10 mouse cellular contexts compared by ENCODE assay signal in the genomic region with DNA sequence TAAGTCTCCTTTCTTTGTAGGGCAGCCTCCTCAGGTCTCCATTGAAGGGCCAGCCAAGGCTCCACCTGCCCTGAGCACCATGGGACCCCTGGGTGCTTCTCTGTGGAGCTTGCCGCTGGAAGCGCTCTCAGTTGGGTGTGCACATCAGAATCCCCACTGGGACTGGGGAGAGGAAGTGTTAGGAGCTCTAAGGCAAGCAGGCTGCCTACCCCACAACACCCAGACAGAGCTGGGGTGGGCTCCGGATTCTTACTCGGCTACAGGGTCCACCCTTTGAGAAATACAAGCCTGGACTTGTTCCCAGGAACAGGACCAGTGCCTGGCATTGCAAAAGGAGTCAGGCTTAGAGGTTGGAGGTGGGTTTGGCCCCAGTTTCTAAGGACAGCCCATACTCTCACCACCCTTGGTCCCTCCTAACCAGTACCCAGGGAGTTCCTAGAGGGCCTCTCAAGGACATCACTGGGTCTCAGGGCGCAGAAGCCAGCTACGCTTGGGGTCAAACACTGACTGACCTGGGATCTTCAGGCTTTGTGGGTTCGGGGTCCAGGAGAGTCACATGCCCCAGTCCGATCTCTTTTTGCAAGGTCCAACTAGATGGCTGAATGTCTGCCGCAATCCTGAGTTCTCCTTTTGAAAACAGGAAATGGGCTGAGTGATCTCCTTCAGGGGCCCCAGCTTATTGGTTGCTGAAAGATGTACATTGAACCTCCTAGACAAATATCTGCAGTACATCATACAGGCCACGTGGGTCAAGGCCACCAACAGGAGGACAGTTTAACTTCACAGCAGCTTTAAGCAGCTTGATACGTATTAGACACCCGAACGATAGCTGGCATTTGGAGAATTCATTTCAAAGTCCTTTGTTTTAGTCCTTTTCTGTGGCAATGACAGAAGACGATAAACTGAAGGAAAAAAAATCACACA. TPM values are rescaled to one million over a fixed set of nuclear protein-coding genes. Genes with fewer than 3 reads are reported as not detected.
A peak's percentile ranks its signal among the peaks of the same experiment; 100 is the strongest.
DNase-seq lines count a peak whose midpoint lies in the region; ATAC-seq and TF ChIP-seq lines count a peak whose summit lies in the region.
"Had no signal": no experiment of that assay in that cellular context is flagged by ENCODE, and none has a peak within 500 bp of the region (broad histone marks: within the 10 kb centered on the region; RNA-seq: fewer than 3 reads in every experiment).

A gene (minus strand): TSS at position 655 of the 924 bp plus-strand sequence.

- H3K4me2 ChIP-seq in heart, embryonic 11.5 days, result no peak within 1 kb of the TSS
- H3K4me2 ChIP-seq in midbrain, postnatal 0 days (ENCODE audit: low read depth, low read length, poor library complexity, severe bottlenecking), result no peak within 1 kb of the TSS
- H3K4me2 ChIP-seq: embryonic facial prominence, embryonic 12.5 days; midbrain, embryonic 12.5 days had no signal

- H3K4me3 ChIP-seq in heart, embryonic 11.5 days (ENCODE audit: low read depth, low read length), result no peak within 1 kb of the TSS
- H3K4me3 ChIP-seq in thymus, adult 2 months (ENCODE audit: control insufficient read depth, insufficient read depth, low read length), result peak within 1 kb of the TSS; percentile 92
- no peak within 1 kb of the TSS for H3K4me3 ChIP-seq in midbrain, postnatal 0 days (ENCODE audit: low read depth, low read length)
- H3K4me3 ChIP-seq: embryonic facial prominence, embryonic 12.5 days; midbrain, embryonic 12.5 days had no signal

- H3K9me3 ChIP-seq in heart, embryonic 11.5 days (replicated peaks; ENCODE audit: control insufficient read depth, low read length), result no peaks in the 10 kb centered on the region
- no peaks in the 10 kb centered on the region for H3K9me3 ChIP-seq in midbrain, postnatal 0 days (ENCODE audit: low read length)
- H3K9me3 ChIP-seq: embryonic facial prominence, embryonic 12.5 days; midbrain, embryonic 12.5 days had no signal

- no peak for TF ChIP-seq POLR2A in thymus, adult 2 months (IDR thresholded peaks at IDR 0.05; ENCODE audit: control insufficient read depth, extremely low read depth, insufficient read depth, low read length, poor library complexity)

- ATAC-seq in heart, embryonic 11.5 days (replicated peaks; ENCODE audit: insufficient number of reproducible peaks, low FRiP score, low TSS enrichment), result no peak
- peak; percentile 67 to 84 for ATAC-seq in hematopoietic stem cell, adult 5-6 weeks (replicated peaks in 1 of 2; ENCODE audit: insufficient read depth in 1 of 2, low FRiP score in 2 of 2, low TSS enrichment in 1 of 2, low read depth in 1 of 2, poor library complexity in 2 of 2, severe bottlenecking in 2 of 2)
- ATAC-seq in midbrain, postnatal 0 days (ENCODE audit: low FRiP score), result no peak

- H3K27me3 ChIP-seq in heart, embryonic 11.5 days (ENCODE audit: control insufficient read depth, insufficient read depth, low read length), result no peaks in the 10 kb centered on the region; the same call in 1 of the 2 replicates
- H3K27me3 ChIP-seq in thymus, adult 2 months (ENCODE audit: control insufficient read depth, insufficient read depth, low read length), result no peaks in the 10 kb centered on the region
- H3K27me3 ChIP-seq in midbrain, postnatal 0 days (ENCODE audit: insufficient read depth, low read length), result no peaks in the 10 kb centered on the region
- H3K27me3 ChIP-seq: embryonic facial prominence, embryonic 12.5 days; midbrain, embryonic 12.5 days had no signal

- no peak for TF ChIP-seq CTCF in thymus, adult 2 months (IDR thresholded peaks at IDR 0.05; ENCODE audit: borderline replicate concordance, control insufficient read depth, extremely low read depth, insufficient read depth, low read length, poor library complexity)
- TF ChIP-seq CTCF in midbrain, postnatal 0 days (IDR thresholded peaks at IDR 0.05), result no peak

- H3K36me3 ChIP-seq in heart, embryonic 11.5 days (ENCODE audit: control insufficient read depth, insufficient read depth, low read length), result no peaks in the 10 kb centered on the region
- no peaks in the 10 kb centered on the region for H3K36me3 ChIP-seq in thymus, adult 2 months (ENCODE audit: control insufficient read depth, insufficient read depth, low read length)
- H3K36me3 ChIP-seq in midbrain, postnatal 0 days (ENCODE audit: insufficient read depth, low read length), result no peaks in the 10 kb centered on the region
- H3K36me3 ChIP-seq: embryonic facial prominence, embryonic 12.5 days; midbrain, embryonic 12.5 days had no signal

- H3K4me1 ChIP-seq in heart, embryonic 11.5 days (ENCODE audit: control insufficient read depth, insufficient read depth, low read length), result peaks cover 3% of the 10 kb centered on the region; the same call in 1 of the 2 replicates
- peaks cover 26% of the 10 kb centered on the region for H3K4me1 ChIP-seq in thymus, adult 2 months (replicated peaks; ENCODE audit: control insufficient read depth, insufficient read depth, low read length)
- no peaks in the 10 kb centered on the region for H3K4me1 ChIP-seq in midbrain, postnatal 0 days (ENCODE audit: insufficient read depth, low read length)

- no peak within 1 kb of the TSS for H3K27ac ChIP-seq in heart, embryonic 11.5 days (ENCODE audit: low read depth, low read length)
- H3K27ac ChIP-seq in thymus, adult 2 months (ENCODE audit: control insufficient read depth, insufficient read depth, low read length), result peak within 1 kb of the TSS; percentile 73
- no peak within 1 kb of the TSS for H3K27ac ChIP-seq in midbrain, postnatal 0 days (ENCODE audit: low read depth, low read length)
- H3K27ac ChIP-seq: embryonic facial prominence, embryonic 12.5 days; midbrain, embryonic 12.5 days had no signal

- 73% methylated on average over 14 of the region's 14 CpGs for WGBS in heart, embryonic 11.5 days (ENCODE audit: insufficient replicate concordance)
- 10% methylated on average over 14 of the region's 14 CpGs for WGBS in thymus, adult 2 months
- WGBS in midbrain, postnatal 0 days, result 87% methylated on average over 14 of the region's 14 CpGs

- H3K9ac ChIP-seq in heart, embryonic 11.5 days (ENCODE audit: low read depth, low read length), result no peak within 1 kb of the TSS
- no peak within 1 kb of the TSS for H3K9ac ChIP-seq in midbrain, postnatal 0 days (replicated peaks; ENCODE audit: low read length, poor library complexity, severe bottlenecking)
- H3K9ac ChIP-seq: embryonic facial prominence, embryonic 12.5 days; midbrain, embryonic 12.5 days had no signal

- peak; percentile 48 to 65 for DNase-seq in heart, adult 18-20 months
- DNase-seq in lung, postnatal 36 days, result peak; percentile 80
- DNase-seq in thymus, adult 2 months, result peak; percentile 70
- DNase-seq in midbrain, postnatal 0 days (ENCODE audit: low spot score), result no peak
- DNase-seq in kidney, adult 18-20 months, result no peak
- DNase-seq in layer of hippocampus, postnatal 10 days (ENCODE audit: low spot score in 2 of 2), result no peak

RNA-seq across cellular contexts. Expression of the gene that starts here (rescaled TPM):
- 1 to 10 TPM; 1.1 to 3.0 TPM for total RNA-seq in heart, adult 18-20 months (2021)
- 0.39 and 0.63 TPM in 2 replicates for polyA plus RNA-seq in heart, embryonic 11.5 days (2014; fragmentation: Nextera tagmentation; extraction: Ambion mirVana)
- total RNA-seq in hematopoietic stem cell, adult 5-6 weeks (2017), result 12.2 and 13.9 TPM in 2 replicates
- polyA plus RNA-seq in thymus, adult 2 months (2012; rRNA removed), result 52.3 and 69.5 TPM in 2 replicates
- total RNA-seq in midbrain, postnatal 0 days (2014; rRNA removed), result 0.80 and 1.4 TPM in 2 replicates
- 2.0 and 2.1 TPM in 2 replicates for polyA plus RNA-seq in midbrain, postnatal 0 days (2015; fragmentation: Nextera tagmentation; extraction: Ambion mirVana)
- 1 to 10 TPM; 1.8 to 1.9 TPM for total RNA-seq in layer of hippocampus, postnatal 10 days (2021)

Comparison
In these comparisons a context has a peak if more than half of its experiments do, and no peak if none do; other contexts are left out.
1. RNA of the gene that starts here (polyA plus RNA-seq): 52.3 to 69.5 TPM in thymus, adult 2 months; 2.0 to 2.1 TPM in midbrain, postnatal 0 days and 0.39 to 0.63 TPM in heart, embryonic 11.5 days; every median in the first group is over 10 times any median in the second.
2. DNase-seq: peak in heart, adult 18-20 months (2 of 2), lung, postnatal 36 days (single experiment) and thymus, adult 2 months (single experiment); none in midbrain, postnatal 0 days (single experiment), kidney, adult 18-20 months (single experiment) and layer of hippocampus, postnatal 10 days (0 of 2).
3. ATAC-seq: peak in hematopoietic stem cell, adult 5-6 weeks (2 of 2); none in heart, embryonic 11.5 days (single experiment) and midbrain, postnatal 0 days (single experiment).